8 mouse cellular contexts compared by ENCODE assay signal in genomic region chr3:131019163-131019956, GRCm38 (mm10).
A peak's percentile ranks its signal among the peaks of the same experiment; 100 is the strongest.
DNase-seq lines count a peak whose midpoint lies in the region; ATAC-seq and TF ChIP-seq lines count a peak whose summit lies in the region.

No protein-coding gene starts in this region.

- H3K27ac ChIP-seq in forebrain, embryonic 14.5 days (ENCODE audit: low read depth, low read length) = 0 out of 2 replicates have a peak overlapping the region, but pooled peaks have one; percentile 21
- H3K27ac ChIP-seq in hindbrain, embryonic 16.5 days (ENCODE audit: low read depth, low read length) = no peak overlapping the region; the same call in 1 of the 2 replicates
- H3K27ac ChIP-seq in liver, embryonic 16.5 days (ENCODE audit: low read length) = no peak overlapping the region
- 0 out of 2 replicates have a peak overlapping the region, but pooled peaks have one; percentile 2 for H3K27ac ChIP-seq in neural tube, embryonic 13.5 days (replicated peaks)
- no peak overlapping the region for H3K27ac ChIP-seq in left cerebral cortex, adult 2 months

- H3K9me3 ChIP-seq in forebrain, embryonic 14.5 days (replicated peaks; ENCODE audit: control insufficient read depth, low read length) = no peaks in the 10 kb centered on the region
- H3K9me3 ChIP-seq in hindbrain, embryonic 16.5 days (ENCODE audit: control insufficient read depth, low read length) = no peaks in the 10 kb centered on the region
- H3K9me3 ChIP-seq in liver, embryonic 16.5 days (replicated peaks; ENCODE audit: control insufficient read depth, low read length) = no peaks in the 10 kb centered on the region
- no peaks in the 10 kb centered on the region for H3K9me3 ChIP-seq in neural tube, embryonic 13.5 days

- intact Hi-C loops in left cerebral cortex, adult 2 months (cut with DNase I) = no loop called here

- WGBS in forebrain, embryonic 14.5 days = 27% methylated on average over 23 of the region's 23 CpGs
- 17% methylated on average over 23 of the region's 23 CpGs for WGBS in hindbrain, embryonic 16.5 days
- WGBS in liver, embryonic 16.5 days (ENCODE audit: insufficient replicate concordance) = 12% methylated on average over 23 of the region's 23 CpGs
- 21% methylated on average over 23 of the region's 23 CpGs for WGBS in neural tube, embryonic 13.5 days

- peak; percentile 3 for DNase-seq in kidney, adult 18-20 months
- no peak for DNase-seq in kidney, adult 8-10 months
- DNase-seq in forebrain, embryonic 14.5 days (ENCODE audit: low spot score) = peak; percentile 45
- DNase-seq in thymus, postnatal 4 days = peak; percentile 91
- DNase-seq in left cerebral cortex, adult 2 months (ENCODE audit: extremely low spot score in 1 of 2, low spot score in 2 of 2) = no peak

- 0 out of 2 replicates have a peak overlapping the region, but pooled peaks have one; percentile 48 for H3K9ac ChIP-seq in forebrain, embryonic 14.5 days (ENCODE audit: low read length)
- H3K9ac ChIP-seq in hindbrain, embryonic 16.5 days (ENCODE audit: low read depth, low read length) = peak overlapping the region; percentile 25; the same call in 1 of the 2 replicates
- no peak overlapping the region for H3K9ac ChIP-seq in liver, embryonic 16.5 days (ENCODE audit: low read depth, low read length)
- H3K9ac ChIP-seq in neural tube, embryonic 13.5 days = peak overlapping the region; percentile 57; the same call in 1 of the 2 replicates

- no peaks in the 10 kb centered on the region for H3K27me3 ChIP-seq in forebrain, embryonic 14.5 days (replicated peaks; ENCODE audit: control insufficient read depth, insufficient read depth, low read length)
- H3K27me3 ChIP-seq in hindbrain, embryonic 16.5 days (replicated peaks; ENCODE audit: control insufficient read depth, insufficient read depth, low read length) = no peaks in the 10 kb centered on the region
- no peaks in the 10 kb centered on the region for H3K27me3 ChIP-seq in liver, embryonic 16.5 days (ENCODE audit: control insufficient read depth, insufficient read depth, low read depth, low read length)
- H3K27me3 ChIP-seq in neural tube, embryonic 13.5 days = no peaks in the 10 kb centered on the region

- H3K36me3 ChIP-seq in forebrain, embryonic 14.5 days (ENCODE audit: control insufficient read depth, insufficient read depth, low read length) = no peaks in the 10 kb centered on the region
- no peaks in the 10 kb centered on the region for H3K36me3 ChIP-seq in hindbrain, embryonic 16.5 days (ENCODE audit: control insufficient read depth, insufficient read depth, low read length)
- no peaks in the 10 kb centered on the region for H3K36me3 ChIP-seq in liver, embryonic 16.5 days (ENCODE audit: control insufficient read depth, insufficient read depth)
- no peaks in the 10 kb centered on the region for H3K36me3 ChIP-seq in neural tube, embryonic 13.5 days

- peak overlapping the region; percentile 33 for H3K4me2 ChIP-seq in forebrain, embryonic 14.5 days (ENCODE audit: low read length)
- peak overlapping the region; percentile 47 for H3K4me2 ChIP-seq in hindbrain, embryonic 16.5 days (ENCODE audit: low read length)
- peak overlapping the region; percentile 24 for H3K4me2 ChIP-seq in liver, embryonic 16.5 days (ENCODE audit: low read depth, low read length)
- H3K4me2 ChIP-seq in neural tube, embryonic 13.5 days = peak overlapping the region; percentile 46

- 0 out of 2 replicates have a peak overlapping the region, but pooled peaks have one; percentile 1 for H3K4me3 ChIP-seq in forebrain, embryonic 14.5 days (ENCODE audit: low read depth, low read length)
- H3K4me3 ChIP-seq in hindbrain, embryonic 16.5 days (ENCODE audit: low read length) = peak overlapping the region; percentile 24
- no peak overlapping the region for H3K4me3 ChIP-seq in liver, embryonic 16.5 days (ENCODE audit: low read depth, low read length)
- peak overlapping the region; percentile 12 for H3K4me3 ChIP-seq in neural tube, embryonic 13.5 days
- H3K4me3 ChIP-seq in left cerebral cortex, adult 2 months = no peak overlapping the region

- peak; percentile 78 for ATAC-seq in forebrain, embryonic 14.5 days
- ATAC-seq in hindbrain, embryonic 16.5 days = peak; percentile 74
- ATAC-seq in liver, embryonic 16.5 days (ENCODE audit: low read depth) = 0 out of 2 replicates have a peak, but pooled peaks have one; percentile 35
- peak; percentile 77 for ATAC-seq in neural tube, embryonic 13.5 days (ENCODE audit: low read depth)

- no peak for TF ChIP-seq CTCF in left cerebral cortex, adult 2 months (IDR thresholded peaks at IDR 0.05)

- H3K4me1 ChIP-seq in forebrain, embryonic 14.5 days (ENCODE audit: control insufficient read depth, insufficient read depth, low read length) = peaks cover 6% of the 10 kb centered on the region; the same call in 1 of the 2 replicates
- peaks cover 7% of the 10 kb centered on the region for H3K4me1 ChIP-seq in hindbrain, embryonic 16.5 days (ENCODE audit: control insufficient read depth, insufficient read depth, low read depth, low read length)
- H3K4me1 ChIP-seq in liver, embryonic 16.5 days (ENCODE audit: control insufficient read depth, low read depth, low read length) = no peaks in the 10 kb centered on the region
- H3K4me1 ChIP-seq in neural tube, embryonic 13.5 days (replicated peaks) = peaks cover 23% of the 10 kb centered on the region

Comparison
In these comparisons a context has a peak if more than half of its experiments do, and no peak if none do; other contexts are left out.
1. DNase-seq: peak in kidney, adult 18-20 months (single experiment), forebrain, embryonic 14.5 days (single experiment) and thymus, postnatal 4 days (single experiment); none in kidney, adult 8-10 months (0 of 2) and left cerebral cortex, adult 2 months (0 of 2).
2. H3K27ac ChIP-seq: peak in forebrain, embryonic 14.5 days (single experiment) and neural tube, embryonic 13.5 days (single experiment); none in hindbrain, embryonic 16.5 days (single experiment), liver, embryonic 16.5 days (single experiment) and left cerebral cortex, adult 2 months (single experiment).
3. H3K4me3 ChIP-seq: peak in forebrain, embryonic 14.5 days (single experiment), hindbrain, embryonic 16.5 days (single experiment) and neural tube, embryonic 13.5 days (single experiment); none in liver, embryonic 16.5 days (single experiment) and left cerebral cortex, adult 2 months (single experiment).
4. Peak in every context shown above with its lines, with median percentiles within 50 percentile points of each other: ATAC-seq and H3K4me2 ChIP-seq.